Mouse (Mus musculus) cerebellum, adult 2 months (tissue): ENCODE data around the gene Rims3. TPM values are rescaled to one million over a fixed set of nuclear protein-coding genes. Genes with fewer than 3 reads are reported as not detected.

Source experiments
- DNase-seq, 2 experiments: peaks; one replicate each; pipeline ENCODE4 v3.0.0; 2021
- H3K27ac ChIP-seq: fragments of 200-500 bp; 2 replicates; pipeline ENCODE4 v1.5.1; 2012; ENCODE audit warnings: low read length, control low read depth, inconsistent platforms; ENCODE audit not compliant: insufficient read depth
- H3K27me3 ChIP-seq: fragments of 200-500 bp; 2 replicates; pipeline ENCODE4 v1.6.1; 2012; ENCODE audit warnings: inconsistent platforms, mild to moderate bottlenecking, low read length, moderate library complexity; ENCODE audit not compliant: control insufficient read depth, insufficient read depth
- H3K4me1 ChIP-seq: fragments of 200-500 bp; 2 replicates; pipeline ENCODE4 v1.6.1; 2011; ENCODE audit warnings: low read length; ENCODE audit not compliant: control insufficient read depth, insufficient read depth
- H3K4me3 ChIP-seq: fragments of 200-500 bp; replicated peaks from 2 replicates; pipeline ENCODE3; 2011; ENCODE audit warnings: mild to moderate bottlenecking, low read depth, low read length, control low read depth; ENCODE audit not compliant: insufficient read depth
- CTCF ChIP-seq: fragments of 200-500 bp; IDR thresholded peaks from 2 replicates; pipeline ENCODE4 v1.5.1; 2011; ENCODE audit warnings: low read depth, mild to moderate bottlenecking, control low read depth, low read length, moderate library complexity, borderline replicate concordance; ENCODE audit not compliant: insufficient read depth
- POLR2A ChIP-seq: fragments of 200-500 bp; IDR thresholded peaks from 2 replicates; pipeline ENCODE4 v1.6.1; 2011; ENCODE audit warnings: low read length, control low read depth, borderline replicate concordance; ENCODE audit not compliant: insufficient read depth
- WGBS: fragments of 180-500 bp; shearing (Covaris S2); methylation state at CpG from one replicate; pipeline ENCODE4 v1.1.7; 2018; 5-methylcytosine and 5-hydroxymethylcytosine counted together
- polyA plus RNA-seq: library from polyadenylated mRNA; depleted of rRNA; stranded (reverse); fragments of >200 nt; gene quantifications from 2 replicates; pipeline ENCODE4 v1.2.3, GENCODE M21; 2012; rRNA removed

Gene Rims3
- polyA plus RNA-seq = 104 and 118 TPM in 2 replicates

DNA sequence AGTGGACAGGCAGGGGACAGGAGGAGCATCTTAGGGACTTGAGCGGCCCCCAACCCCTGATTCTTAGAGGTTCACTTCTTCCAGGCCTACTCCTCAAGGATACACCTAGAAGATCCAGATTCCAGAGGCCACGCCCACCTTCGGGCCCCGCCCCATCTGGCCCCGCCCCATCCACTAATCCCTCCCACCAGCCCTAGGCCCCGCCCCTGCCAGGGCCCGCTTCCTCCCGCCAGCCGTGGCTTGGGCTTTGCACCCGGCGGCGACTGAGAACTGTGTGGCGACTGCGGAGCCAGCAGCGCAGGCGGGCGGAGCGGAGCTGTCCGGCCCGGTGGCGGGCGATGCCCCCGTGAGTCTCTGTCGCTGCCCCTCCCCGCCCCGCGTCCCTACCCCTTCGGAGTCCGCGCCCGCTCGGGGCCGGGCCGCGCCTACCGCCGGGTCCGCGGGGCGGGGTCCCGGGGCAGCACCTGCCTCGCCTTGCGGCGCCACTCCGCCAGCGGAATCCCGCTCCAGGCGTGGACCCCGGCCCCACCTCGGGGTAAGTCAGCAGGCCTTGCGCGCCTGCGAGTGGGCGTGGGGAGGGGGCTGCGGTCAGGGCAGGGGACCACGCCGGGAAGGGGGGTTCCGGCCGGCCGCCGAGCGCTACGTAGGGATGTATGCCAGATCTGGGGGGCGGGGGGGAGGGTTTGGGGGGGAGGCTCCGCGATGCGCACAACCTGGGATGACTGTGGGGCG, at the start of gene Rims3:
Rims3 (plus strand) TSS at position 229 of the 732 bp plus-strand sequence.
- peak within 1 kb of the TSS; percentile 55 for H3K4me3 ChIP-seq
- peak; percentile 58 for TF ChIP-seq POLR2A
- no peak for TF ChIP-seq CTCF
- peak; percentile 78 to 83 for DNase-seq
- peaks cover 36% of the 10 kb centered on the region for H3K4me1 ChIP-seq
- no peaks in the 10 kb centered on the region for H3K27me3 ChIP-seq
- H3K27ac ChIP-seq = peak within 1 kb of the TSS; percentile 89
- 2% methylated on average over 62 of the region's 68 CpGs for WGBS

DNA sequence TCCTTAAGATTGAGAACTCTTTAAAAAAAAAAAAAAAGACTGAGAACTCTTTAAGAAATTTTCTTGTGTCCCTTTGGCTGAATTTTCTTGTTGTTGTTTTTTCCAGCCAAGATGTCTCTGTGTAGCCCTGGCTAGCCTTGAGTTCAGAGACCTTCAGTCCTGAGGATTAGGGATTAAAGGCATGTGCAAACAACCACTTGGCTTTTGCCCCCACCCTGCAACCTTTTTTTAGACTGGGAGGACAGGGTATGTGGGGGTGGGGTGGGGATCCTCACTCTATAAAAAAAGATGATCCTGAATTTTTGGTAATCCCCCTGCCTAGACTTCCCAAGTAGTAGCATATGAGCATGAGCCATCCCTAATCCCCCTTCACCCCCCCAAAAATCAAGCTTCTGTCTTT, 48.8 kb upstream of the Rims3 start:
- Histone ChIP-seq H3K27ac (no peak overlapping the region), H3K4me1 (peaks cover 7% of the 10 kb centered on the region; the same call in 1 of the 2 replicates), H3K4me3 (no peak overlapping the region), H3K27me3 (no peaks in the 10 kb centered on the region)
- no peak for DNase-seq
- no peak for TF ChIP-seq CTCF
- no peak for TF ChIP-seq POLR2A

DNA sequence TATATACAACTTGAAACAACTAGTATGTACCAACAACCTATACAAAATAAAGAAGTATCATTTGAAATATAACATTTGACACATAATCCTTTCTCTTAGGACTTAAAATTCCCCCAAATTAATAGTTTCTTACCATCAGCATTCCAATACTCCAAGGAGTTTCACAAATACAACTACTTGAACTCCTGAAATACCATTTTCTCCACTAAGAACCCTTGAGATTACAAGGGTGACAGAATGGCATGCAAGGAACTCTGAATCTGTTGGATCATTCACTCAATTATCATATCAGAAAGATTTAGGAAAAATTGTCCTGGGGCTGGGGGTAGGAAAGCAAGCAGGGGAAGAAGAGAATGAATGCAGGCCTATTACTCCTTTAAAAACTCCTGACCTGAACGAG, 40.9 kb upstream of the Rims3 start:
- TF ChIP-seq POLR2A (no peak), CTCF (no peak)
- peak overlapping the region; percentile 72 for H3K4me3 ChIP-seq
- DNase-seq = no peak
- H3K27me3 ChIP-seq = no peaks in the 10 kb centered on the region
- no peak overlapping the region for H3K27ac ChIP-seq
- peaks cover 4% of the 10 kb centered on the region; the same call in 1 of the 2 replicates for H3K4me1 ChIP-seq
- WGBS = 3% methylated on average over 1 of the region's 1 CpGs

DNA sequence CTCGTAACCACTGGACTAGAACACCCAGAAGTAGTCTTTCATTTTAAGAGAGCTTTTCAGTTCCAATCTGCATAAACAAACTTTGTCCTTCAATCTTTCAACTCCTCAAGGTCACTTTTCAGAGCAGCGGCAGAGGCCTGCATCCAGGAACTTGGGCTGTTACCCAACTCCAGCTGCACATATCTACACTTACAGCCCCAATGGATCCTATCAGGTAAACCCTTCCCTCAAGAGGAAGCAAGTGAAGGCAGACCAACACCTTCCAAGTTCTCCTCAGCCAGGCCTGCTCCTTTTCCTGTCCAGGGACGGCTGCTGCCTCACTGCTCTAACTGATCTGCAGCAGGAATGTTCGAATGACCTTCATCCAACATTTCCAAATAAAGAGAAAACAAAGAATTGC, 40.4 kb upstream of the Rims3 start:
- H3K4me1 ChIP-seq = peaks cover 4% of the 10 kb centered on the region; the same call in 1 of the 2 replicates
- peak overlapping the region; percentile 42; the same call in 1 of the 2 replicates for H3K27ac ChIP-seq
- WGBS = 15% methylated on average over 4 of the region's 4 CpGs
- DNase-seq = peak in 1 of 2 experiments; percentile 36
- no peak for TF ChIP-seq POLR2A
- TF ChIP-seq CTCF = no peak
- no peaks in the 10 kb centered on the region for H3K27me3 ChIP-seq
- peak overlapping the region; percentile 72 for H3K4me3 ChIP-seq

DNA sequence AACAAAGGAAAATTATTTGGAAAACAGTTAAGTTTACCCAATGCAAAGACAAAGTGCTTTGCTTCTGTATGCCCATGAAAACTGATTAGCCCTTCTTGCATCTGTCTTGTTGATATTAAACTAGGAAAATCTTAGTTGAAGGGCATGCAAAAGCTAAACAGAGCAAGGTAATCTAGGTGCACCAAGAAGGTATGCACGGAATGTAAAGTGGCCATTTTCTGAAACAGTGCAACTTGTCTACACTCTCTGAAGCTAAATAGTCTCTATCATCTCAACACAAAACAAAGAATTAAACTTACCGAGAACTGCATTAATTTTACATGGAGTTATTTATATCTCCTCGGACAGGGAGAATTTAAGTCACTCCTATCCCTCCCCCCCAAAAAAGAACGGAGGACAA, 39.5 kb upstream of the Rims3 start:
- no peaks in the 10 kb centered on the region for H3K27me3 ChIP-seq
- no peak for TF ChIP-seq POLR2A
- TF ChIP-seq CTCF = no peak
- DNase-seq = no peak
- H3K27ac ChIP-seq = peak overlapping the region; percentile 44
- no peaks in the 10 kb centered on the region for H3K4me1 ChIP-seq
- 1% methylated on average over 4 of the region's 4 CpGs for WGBS
- peak overlapping the region; percentile 72 for H3K4me3 ChIP-seq

DNA sequence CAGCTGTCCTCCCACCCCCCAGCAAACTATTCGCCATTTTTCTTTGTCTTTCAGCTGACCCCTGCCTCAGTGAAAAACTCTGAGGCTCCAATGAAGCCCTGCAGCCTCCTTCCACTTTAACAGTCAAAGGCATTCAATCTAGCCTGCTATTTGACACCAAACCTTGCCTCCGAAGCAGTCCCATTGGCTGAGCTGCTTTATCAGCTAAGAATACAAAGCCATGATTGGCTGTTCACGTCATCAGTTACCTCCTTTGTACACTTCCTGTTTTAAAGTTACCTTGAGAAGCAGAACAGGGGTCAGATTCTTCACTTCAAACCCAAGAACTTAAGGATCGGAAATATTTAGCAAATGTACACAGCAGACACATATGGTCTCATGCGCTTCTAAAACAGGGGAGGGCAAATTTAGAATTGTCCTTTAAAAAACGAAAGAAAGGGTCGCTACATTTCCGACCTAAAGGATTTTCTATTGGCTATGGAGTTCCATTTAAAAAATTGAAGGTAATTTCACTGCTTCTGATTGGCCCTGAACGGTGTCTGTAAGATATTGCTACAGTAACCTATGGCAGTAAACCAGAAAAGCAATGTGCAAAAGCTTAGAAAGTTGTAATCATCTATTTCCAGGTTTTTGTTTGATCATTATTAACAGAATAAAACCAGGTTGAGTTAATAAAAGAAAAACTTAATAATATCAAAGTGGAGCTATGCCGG, 38.8 kb upstream of the Rims3 start:
- 7% methylated on average over 10 of the region's 10 CpGs for WGBS
- DNase-seq = peak; percentile 72 to 92
- TF ChIP-seq POLR2A (peak; percentile 57; the same call in 1 of the 2 replicates), CTCF (no peak)
- Histone ChIP-seq H3K4me3 (peak overlapping the region; percentile 72), H3K27me3 (no peaks in the 10 kb centered on the region), H3K27ac (peak overlapping the region; percentile 44), H3K4me1 (no peaks in the 10 kb centered on the region)

DNA sequence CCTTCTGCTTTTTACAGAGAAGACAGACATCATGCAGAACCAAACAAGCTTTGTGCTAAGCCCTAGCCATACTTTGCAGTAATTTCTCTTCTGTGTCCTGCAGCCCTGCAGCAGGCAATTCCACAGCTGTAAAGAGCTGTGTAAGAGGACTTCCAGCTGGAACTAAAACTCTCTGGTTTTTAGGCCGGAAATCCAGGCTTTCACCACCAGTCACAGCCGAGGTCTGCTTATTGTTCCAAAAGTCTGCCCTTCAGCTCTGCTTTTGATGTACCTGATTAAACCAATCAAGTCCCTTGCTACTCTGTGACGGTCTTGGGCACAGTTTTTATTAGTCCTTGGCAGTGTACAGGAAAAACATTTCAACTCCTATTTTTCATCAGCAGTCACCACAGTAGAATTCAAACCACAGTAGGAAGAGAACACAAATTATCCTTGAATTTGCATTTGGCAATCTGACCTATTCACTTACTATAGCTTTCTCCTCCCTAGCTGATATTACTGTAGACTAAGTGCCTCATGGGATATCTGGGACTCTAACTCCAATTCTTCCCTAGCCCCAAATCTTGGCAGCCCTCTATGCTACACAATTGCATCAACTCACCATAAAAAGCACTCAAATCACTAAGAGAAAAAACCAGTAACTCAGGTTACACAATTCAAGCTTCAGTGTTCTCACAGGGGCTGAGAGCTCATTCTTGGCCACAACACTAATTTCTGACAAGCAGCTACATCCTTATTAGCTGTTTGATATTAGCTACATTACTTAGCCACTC, 37.4 kb upstream of the Rims3 start:
- no peaks in the 10 kb centered on the region for H3K27me3 ChIP-seq
- H3K27ac ChIP-seq = no peak overlapping the region
- no peak overlapping the region for H3K4me3 ChIP-seq
- TF ChIP-seq POLR2A (no peak), CTCF (no peak)
- WGBS = 53% methylated on average over 3 of the region's 3 CpGs
- no peak for DNase-seq
- H3K4me1 ChIP-seq = no peaks in the 10 kb centered on the region

DNA sequence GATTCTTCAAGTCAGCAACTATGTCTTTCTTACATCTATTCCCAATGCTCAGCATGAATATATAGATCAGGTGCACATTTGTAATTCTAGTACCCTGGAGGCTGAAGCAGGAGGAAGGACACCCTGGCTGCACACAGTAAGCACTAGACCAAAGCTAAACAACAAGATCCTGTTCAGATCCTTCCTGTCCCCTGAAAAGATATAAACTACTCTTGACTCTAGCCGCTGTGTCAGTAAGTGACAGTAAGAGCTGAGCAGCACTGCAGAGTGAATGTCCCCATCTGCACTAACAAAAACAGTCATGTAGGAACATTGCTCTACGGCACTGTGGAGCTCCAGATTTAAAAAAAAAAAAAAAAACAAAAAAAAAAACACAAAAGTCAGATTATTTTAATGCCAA, 36.7 kb upstream of the Rims3 start:
- no peak for TF ChIP-seq POLR2A
- TF ChIP-seq CTCF = no peak
- Histone ChIP-seq H3K27ac (no peak overlapping the region; the same call in 1 of the 2 replicates), H3K4me1 (no peaks in the 10 kb centered on the region), H3K4me3 (no peak overlapping the region), H3K27me3 (no peaks in the 10 kb centered on the region)
- DNase-seq = no peak
- 63% methylated on average over 2 of the region's 2 CpGs for WGBS
